Mouse (Mus musculus) testis, adult 2 months (tissue): Measurements from ENCODE around the gene Tmem178b. TPM values are rescaled to one million over a fixed set of nuclear protein-coding genes. Genes with fewer than 3 reads are reported as not detected.

Experiments used
- H3K27ac ChIP-seq: fragments of 200-500 bp; 2 replicates; pipeline ENCODE4 v1.5.1; 2012; ENCODE audit warnings: low read depth, low read length; ENCODE audit not compliant: control insufficient read depth, insufficient read depth
- H3K27me3 ChIP-seq: fragments of 200-500 bp; 2 replicates; pipeline ENCODE4 v1.6.1; 2012; ENCODE audit warnings: mild to moderate bottlenecking, low read length, moderate library complexity; ENCODE audit not compliant: control insufficient read depth, insufficient read depth
- H3K36me3 ChIP-seq: fragments of 200-500 bp; 2 replicates; pipeline ENCODE4 v1.6.1; 2012; ENCODE audit warnings: mild to moderate bottlenecking, low read length; ENCODE audit not compliant: control insufficient read depth, insufficient read depth
- H3K4me1 ChIP-seq: fragments of 200-500 bp; 2 replicates; pipeline ENCODE4 v1.6.1; 2012; ENCODE audit warnings: low read length; ENCODE audit not compliant: control insufficient read depth, insufficient read depth
- H3K4me3 ChIP-seq: fragments of 200-500 bp; 2 replicates; pipeline ENCODE4 v1.5.1; 2012; ENCODE audit warnings: low read depth, mild to moderate bottlenecking, low read length, moderate library complexity, mixed read lengths; ENCODE audit not compliant: control insufficient read depth
- CTCF ChIP-seq: fragments of 200-500 bp; IDR thresholded peaks from 2 replicates; pipeline ENCODE4 v1.5.1; 2012; ENCODE audit warnings: low read depth, mild to moderate bottlenecking, inconsistent platforms, low read length, moderate library complexity; ENCODE audit not compliant: control insufficient read depth, insufficient read depth, insufficient replicate concordance
- POLR2A ChIP-seq: fragments of 200-500 bp; IDR thresholded peaks from 2 replicates; pipeline ENCODE4 v1.6.1; 2012; ENCODE audit warnings: low read depth, mild to moderate bottlenecking, inconsistent platforms, low read length, moderate library complexity; ENCODE audit not compliant: control insufficient read depth
- polyA plus RNA-seq: library from polyadenylated mRNA; depleted of rRNA; stranded (reverse); fragments of >200 nt; gene quantifications from 2 replicates; pipeline ENCODE4 v1.2.3, GENCODE M21; 2012

The Tmem178b gene
- polyA plus RNA-seq, 1 experiment: 10.8 TPM

GRCm38 (mm10) chr6:39955211-39955610, 82.1 kb downstream of the Tmem178b start:
- Histone ChIP-seq H3K36me3 (no peaks in the 10 kb centered on the region), H3K27ac (no peak overlapping the region), H3K27me3 (no peaks in the 10 kb centered on the region), H3K4me1 (no peaks in the 10 kb centered on the region), H3K4me3 (no peak overlapping the region)
- TF ChIP-seq POLR2A (no peak), CTCF (no peak)

- H3K27me3 ChIP-seq: no peaks in the 10 kb centered on the region
- no peak overlapping the region for H3K4me3 ChIP-seq
- H3K36me3 ChIP-seq: no peaks in the 10 kb centered on the region
- TF ChIP-seq POLR2A (no peak), CTCF (no peak)
- H3K4me1 ChIP-seq: no peaks in the 10 kb centered on the region
- no peak overlapping the region for H3K27ac ChIP-seq
Measured at GRCm38 (mm10) chr6:39964606-39965005, 91.5 kb downstream of the Tmem178b start.

- no peaks in the 10 kb centered on the region for H3K27me3 ChIP-seq
Measured at GRCm38 (mm10) chr6:39970281-39970680, 97.2 kb downstream of the Tmem178b start.

GRCm38 (mm10) chr6:39978942-39979341, 105.9 kb downstream of the Tmem178b start:
- H3K27ac ChIP-seq: no peak overlapping the region
- H3K27me3 ChIP-seq: no peaks in the 10 kb centered on the region
- H3K4me3 ChIP-seq: no peak overlapping the region
- no peaks in the 10 kb centered on the region for H3K36me3 ChIP-seq
- TF ChIP-seq CTCF: no peak
- TF ChIP-seq POLR2A: no peak
- no peaks in the 10 kb centered on the region for H3K4me1 ChIP-seq

More at GRCm38 (mm10) chr6:39970281-39970680, 97.2 kb downstream of the Tmem178b start:
- H3K27ac ChIP-seq: no peak overlapping the region
- no peaks in the 10 kb centered on the region for H3K4me1 ChIP-seq
- H3K4me3 ChIP-seq: no peak overlapping the region
- H3K36me3 ChIP-seq: no peaks in the 10 kb centered on the region
- no peak for TF ChIP-seq POLR2A
- no peak for TF ChIP-seq CTCF

GRCm38 (mm10) chr6:39990772-39991171, 117.7 kb downstream of the Tmem178b start:
- H3K27me3 ChIP-seq: no peaks in the 10 kb centered on the region
- no peak for TF ChIP-seq CTCF
- TF ChIP-seq POLR2A: no peak
- no peak overlapping the region for H3K4me3 ChIP-seq
- no peaks in the 10 kb centered on the region for H3K36me3 ChIP-seq
- H3K4me1 ChIP-seq: no peaks in the 10 kb centered on the region
- no peak overlapping the region for H3K27ac ChIP-seq

- H3K27ac ChIP-seq: no peak overlapping the region
- H3K36me3 ChIP-seq: no peaks in the 10 kb centered on the region
- H3K27me3 ChIP-seq: no peaks in the 10 kb centered on the region
- no peak for TF ChIP-seq CTCF
- TF ChIP-seq POLR2A: no peak
- no peak overlapping the region for H3K4me3 ChIP-seq
- H3K4me1 ChIP-seq: no peaks in the 10 kb centered on the region
Measured at GRCm38 (mm10) chr6:39991922-39992321, 118.9 kb downstream of the Tmem178b start.

GRCm38 (mm10) chr6:40006006-40006765, 133.1 kb downstream of the Tmem178b start:
- H3K36me3 ChIP-seq: no peaks in the 10 kb centered on the region
- H3K27me3 ChIP-seq: no peaks in the 10 kb centered on the region

More at GRCm38 (mm10) chr6:40006006-40006765, 133.1 kb downstream of the Tmem178b start:
- Histone ChIP-seq H3K4me1 (no peaks in the 10 kb centered on the region), H3K27ac (no peak overlapping the region), H3K4me3 (no peak overlapping the region)
- no peak for TF ChIP-seq POLR2A
- no peak for TF ChIP-seq CTCF
